Mouse (Mus musculus) ES-E14 (cell line): Measurements from ENCODE around the gene Spcs2. TPM values are rescaled to one million over a fixed set of nuclear protein-coding genes. Genes with fewer than 3 reads are reported as not detected.
"Not testable (repeated sequence)": the region's sequence is repeated elsewhere in the genome, so short reads cannot be mapped to it uniquely, and the experiment has no call there.

Experiments used
- DNase-seq: peaks from one replicate; pipeline ENCODE4 v3.0.0-alpha.2; 2013; ENCODE audit warnings: low read depth, low spot score
- H3K27ac ChIP-seq: 2 replicates; pipeline ENCODE4 v1.5.1; 2012; ENCODE audit warnings: low read depth, mild to moderate bottlenecking, low read length, moderate library complexity, mixed read lengths; ENCODE audit not compliant: poor library complexity, insufficient read depth, severe bottlenecking
- H3K36me3 ChIP-seq: 2 replicates; pipeline ENCODE4 v1.6.1; 2012; ENCODE audit warnings: mild to moderate bottlenecking, low read length, moderate library complexity, mixed read lengths; ENCODE audit not compliant: control insufficient read depth, poor library complexity, insufficient read depth, severe bottlenecking
- H3K4me1 ChIP-seq, 2 experiments: fragments of 150-350 bp in 1 of 2; sonication (generic) in 1 of 2; 2 replicates each; pipeline ENCODE4 v1.6.1; 2012; ENCODE audit warnings: low read length in 2 of 2, mild to moderate bottlenecking in 1 of 2, mixed read lengths in 1 of 2; ENCODE audit not compliant: control insufficient read depth in 2 of 2, insufficient read depth in 2 of 2, poor library complexity in 1 of 2
- H3K4me3 ChIP-seq, 2 experiments: fragments of 150-350 bp in 1 of 2; sonication (generic) in 1 of 2; 2 replicates each; pipeline ENCODE4 v1.5.1; 2012; ENCODE audit warnings: low read length in 2 of 2, low read depth in 1 of 2, mild to moderate bottlenecking in 1 of 2, mixed read lengths in 1 of 2; ENCODE audit not compliant: insufficient read depth in 1 of 2, poor library complexity in 1 of 2, severe bottlenecking in 1 of 2
- H3K9ac ChIP-seq: 2 replicates; pipeline ENCODE4 v1.6.1; 2012; ENCODE audit warnings: low read depth, mild to moderate bottlenecking, low read length, mixed read lengths; ENCODE audit not compliant: poor library complexity, insufficient read depth, severe bottlenecking
- H3K9me3 ChIP-seq: fragments of 150-350 bp; sonication (generic); 2 replicates; pipeline ENCODE4 v1.6.1; 2012; ENCODE audit warnings: low read depth, mild to moderate bottlenecking, low read length; ENCODE audit not compliant: control insufficient read depth, insufficient read depth
- CHD2 ChIP-seq: IDR thresholded peaks from 2 replicates; pipeline ENCODE4 v1.6.1; 2014; ENCODE audit warnings: mild to moderate bottlenecking, low read depth, low read length, inconsistent platforms
- HCFC1 ChIP-seq: IDR thresholded peaks from 2 replicates; pipeline ENCODE4 v1.6.1; 2012; ENCODE audit warnings: low read length, inconsistent platforms, borderline replicate concordance; ENCODE audit not compliant: insufficient read depth
- MAFK ChIP-seq: IDR thresholded peaks from 2 replicates; pipeline ENCODE4 v1.6.1; 2014; ENCODE audit warnings: mild to moderate bottlenecking, low read depth, low read length, inconsistent platforms; ENCODE audit not compliant: insufficient read depth
- ZC3H11A ChIP-seq: IDR thresholded peaks from 2 replicates; pipeline ENCODE4 v1.6.1; 2012; ENCODE audit warnings: low read depth, mild to moderate bottlenecking, inconsistent platforms, low read length, borderline replicate concordance
- ZNF384 ChIP-seq: IDR thresholded peaks from 2 replicates; pipeline ENCODE4 v1.6.1; 2012; ENCODE audit warnings: low read depth, low read length, inconsistent platforms
- in situ Hi-C, 2 experiments: fragments of 600-800 bp; cut with MboI; formaldehyde crosslinking; loops; one replicate each; pipeline ENCODE4 v1.15.1; 2025; ENCODE audit warnings: low sequenced_read_pairs in 2 of 2, inconsistent platforms in 1 of 2; ENCODE audit not compliant: unreplicated experiment in 2 of 2
- total RNA-seq: library from RNA; depleted of rRNA; stranded (reverse); fragments of 300-350 nt; gene quantifications from 2 replicates; pipeline ENCODE4 v1.2.3, GENCODE M21; 2012

The Spcs2 gene
- total RNA-seq, 1 experiment: 247 TPM

DNA sequence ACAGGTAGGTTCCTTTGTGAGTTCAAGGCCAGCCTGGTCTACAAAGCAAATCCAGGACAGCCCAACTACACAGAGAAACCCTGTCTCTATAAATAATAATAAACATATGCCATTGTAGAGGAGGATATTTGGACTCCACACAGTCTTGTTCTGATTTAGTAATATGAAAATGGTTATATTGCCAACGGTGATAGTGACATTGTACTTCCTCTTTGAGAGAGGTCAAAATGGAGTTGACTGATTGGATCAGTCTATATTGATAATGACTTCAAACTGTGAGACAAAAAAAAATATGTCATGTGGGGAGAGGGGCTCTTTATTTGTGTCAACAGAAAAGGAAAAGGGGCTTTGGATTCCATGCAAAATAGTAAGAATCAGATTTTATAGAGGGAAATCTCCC, 57.9 kb downstream of the Spcs2 start:
- no peaks in the 10 kb centered on the region for H3K4me1 ChIP-seq
- H3K9me3 ChIP-seq: no peaks in the 10 kb centered on the region
- H3K27ac ChIP-seq: no peak overlapping the region
- TF ChIP-seq ZC3H11A: no peak
- no peak for TF ChIP-seq ZNF384
- no peak for TF ChIP-seq CHD2
- no peak for TF ChIP-seq HCFC1
- TF ChIP-seq MAFK: no peak
- no peaks in the 10 kb centered on the region for H3K36me3 ChIP-seq
- no peak overlapping the region for H3K4me3 ChIP-seq
- no peak overlapping the region for H3K9ac ChIP-seq
- no peak for DNase-seq
- in situ Hi-C loops: loop anchor here in 1 of 2 experiments (10.0 kb wide), 1 partner anchor 301 kb away; no protein-coding TSS in a partner anchor

DNA sequence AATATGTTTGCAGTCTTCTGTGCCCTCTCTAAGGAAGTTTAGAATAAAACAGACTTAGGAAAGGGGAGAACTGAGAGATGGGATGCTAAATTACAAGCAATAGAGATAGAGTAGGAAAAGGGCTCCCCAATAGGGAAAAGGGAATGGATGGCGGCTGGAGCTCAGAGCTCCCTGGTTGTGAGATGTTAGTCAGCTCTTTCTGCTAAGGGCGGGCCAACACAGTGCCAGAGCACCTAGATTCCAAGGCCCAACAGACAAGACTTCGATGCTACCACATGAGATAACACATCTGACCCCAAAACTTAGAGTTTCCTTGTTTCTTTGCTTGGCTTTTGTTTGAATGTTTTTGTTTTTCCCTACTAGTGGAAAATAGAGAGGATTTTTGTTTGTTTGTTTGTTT, 59.2 kb downstream of the Spcs2 start:
- H3K4me1 ChIP-seq, H3K36me3 ChIP-seq, DNase-seq, H3K4me3 ChIP-seq, H3K9me3 ChIP-seq, H3K9ac ChIP-seq, H3K27ac ChIP-seq: not testable (repeated sequence)
- in situ Hi-C loops: loop anchor here in 1 of 2 experiments (10.0 kb wide), 1 partner anchor 299 kb away; no protein-coding TSS in a partner anchor

DNA sequence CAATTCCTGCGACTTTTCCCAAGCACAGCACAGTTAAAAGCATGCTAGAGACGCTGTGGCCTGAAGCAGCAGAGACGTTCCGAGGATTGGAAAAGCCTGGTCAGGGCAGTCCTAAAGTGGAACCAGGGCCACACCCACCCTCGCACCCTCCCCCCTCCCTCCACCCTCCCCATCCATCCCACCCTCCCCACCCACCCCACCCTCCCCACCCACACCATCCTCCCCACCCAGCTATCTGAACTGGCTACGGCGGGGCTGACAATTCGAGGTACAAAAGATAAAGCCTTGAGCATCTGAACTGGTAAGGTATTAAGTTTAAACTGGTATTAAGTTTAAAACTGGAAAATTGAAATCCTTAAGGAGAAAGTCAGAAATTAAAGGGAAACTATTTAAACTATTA, 59.7 kb downstream of the Spcs2 start:
- Histone ChIP-seq H3K4me3 (no peak overlapping the region), H3K36me3 (no peaks in the 10 kb centered on the region), H3K27ac (no peak overlapping the region), H3K9me3 (no peaks in the 10 kb centered on the region), H3K9ac (no peak overlapping the region), H3K4me1 (no peaks in the 10 kb centered on the region)
- in situ Hi-C loops: loop anchor here in 1 of 2 experiments (10.0 kb wide), 1 partner anchor 299 kb away; no protein-coding TSS in a partner anchor
- TF ChIP-seq MAFK: no peak
- no peak for TF ChIP-seq ZNF384
- TF ChIP-seq ZC3H11A: no peak
- TF ChIP-seq HCFC1: no peak
- no peak for TF ChIP-seq CHD2
- no peak for DNase-seq

DNA sequence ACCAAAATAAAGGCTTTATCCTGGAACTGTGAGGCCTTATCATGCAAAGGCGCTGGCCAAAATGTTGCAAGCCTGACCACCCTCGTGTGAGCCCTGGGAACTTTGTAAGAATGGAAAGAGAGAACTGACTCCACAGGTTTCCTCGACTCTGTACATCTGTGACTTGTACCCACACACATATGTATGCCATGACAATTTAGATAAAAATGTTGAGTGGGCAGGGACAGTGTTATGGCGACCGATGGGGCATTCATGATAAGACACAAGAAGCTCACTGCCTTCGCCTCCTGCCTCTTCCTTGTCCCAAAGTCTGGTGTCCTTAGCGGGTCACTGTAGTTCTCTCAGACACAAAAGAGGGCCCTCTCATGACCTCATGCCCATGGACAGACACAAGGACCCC, 64.1 kb downstream of the Spcs2 start:
- Histone ChIP-seq H3K9ac (no peak overlapping the region), H3K4me3 (no peak overlapping the region), H3K36me3 (no peaks in the 10 kb centered on the region), H3K9me3 (no peaks in the 10 kb centered on the region), H3K4me1 (no peaks in the 10 kb centered on the region), H3K27ac (no peak overlapping the region)
- no peak for DNase-seq
- TF ChIP-seq MAFK (no peak), ZNF384 (no peak), ZC3H11A (no peak)
- in situ Hi-C loops: loop anchor here (10.0 kb wide), 2 partner anchors 164 to 184 kb away; no protein-coding TSS in a partner anchor

DNA sequence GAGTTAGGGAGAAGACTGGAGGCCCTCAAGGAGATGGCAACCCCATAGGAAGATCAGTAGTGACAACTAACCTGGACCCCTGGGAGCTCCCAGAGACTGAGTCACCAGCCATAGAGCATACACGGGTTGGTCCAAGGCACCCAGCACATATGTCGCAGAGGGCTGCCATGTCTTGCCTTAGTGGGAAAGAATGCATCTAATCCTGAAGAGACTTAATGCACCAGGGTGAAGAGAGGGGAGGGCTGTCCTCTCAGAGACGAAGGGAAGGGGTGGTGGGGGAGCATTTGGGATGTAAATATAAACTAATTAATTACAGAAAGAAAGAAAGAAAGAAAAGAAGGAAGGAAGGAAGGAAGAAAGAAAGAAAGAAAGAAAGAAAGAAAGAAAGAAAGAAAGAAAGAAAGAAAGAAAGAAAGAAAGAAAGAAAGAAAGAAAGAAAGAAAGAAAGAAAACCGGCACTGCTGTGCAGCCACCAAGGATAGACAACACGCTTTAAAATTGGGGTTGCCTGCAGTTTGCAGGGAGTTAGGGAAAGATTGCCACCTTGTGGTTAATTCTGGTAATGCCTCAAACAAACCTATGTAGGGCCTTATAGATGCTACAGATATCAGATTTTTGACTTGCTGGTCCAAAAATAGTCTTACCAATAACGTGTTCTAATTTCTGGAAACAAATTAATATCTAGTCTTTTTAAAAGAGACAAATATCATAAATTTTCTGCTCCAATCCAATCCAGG, 65.2 kb downstream of the Spcs2 start:
- Histone ChIP-seq H3K36me3 (no peaks in the 10 kb centered on the region), H3K9ac (no peak overlapping the region), H3K27ac (no peak overlapping the region), H3K9me3 (no peaks in the 10 kb centered on the region), H3K4me1 (no peaks in the 10 kb centered on the region), H3K4me3 (no peak overlapping the region)
- TF ChIP-seq MAFK: no peak
- peak; percentile 90 for TF ChIP-seq ZC3H11A
- DNase-seq: peak; percentile 68
- in situ Hi-C loops: loop anchor here (10.0 kb wide), 2 partner anchors 163 to 183 kb away; no protein-coding TSS in a partner anchor
